Mouse (Mus musculus) forebrain, embryonic 11.5 days (tissue): ENCODE measurements around the gene Tmem43. TPM values are rescaled to one million over a fixed set of nuclear protein-coding genes. Genes with fewer than 3 reads are reported as not detected.

ENCODE experiments used
- ATAC-seq: fragments of 200-750 bp; cut with Nextera tagmentation; replicated peaks from 2 replicates; pipeline ENCODE4 v1.8.0; 2017; ENCODE audit warnings: moderate TSS enrichment; ENCODE audit not compliant: low FRiP score
- DNase-seq: peaks from one replicate; pipeline ENCODE4 v3.0.0-alpha.2; 2017; ENCODE audit warnings: low spot score
- H3K27ac ChIP-seq: fragments of 300-500 bp; sonication (generic); 2 replicates; pipeline ENCODE4 v1.5.1; 2014; ENCODE audit warnings: low read depth, low read length
- H3K27me3 ChIP-seq: fragments of 300-500 bp; sonication (generic); 2 replicates; pipeline ENCODE4 v1.6.1; 2014; ENCODE audit warnings: mild to moderate bottlenecking, low read length, mixed read lengths; ENCODE audit not compliant: control insufficient read depth, insufficient read depth
- H3K36me3 ChIP-seq: fragments of 300-500 bp; sonication (generic); 2 replicates; pipeline ENCODE4 v1.6.1; 2014; ENCODE audit warnings: mild to moderate bottlenecking, low read length, moderate library complexity, mixed read lengths; ENCODE audit not compliant: control insufficient read depth, insufficient read depth
- H3K4me1 ChIP-seq: fragments of 300-500 bp; sonication (generic); replicated peaks from 2 replicates; pipeline ENCODE4 v1.6.1; 2014; ENCODE audit warnings: low read length, mixed read lengths; ENCODE audit not compliant: control insufficient read depth, insufficient read depth
- H3K4me2 ChIP-seq: fragments of 300-500 bp; sonication (generic); 2 replicates; pipeline ENCODE4 v1.6.1; 2014; ENCODE audit warnings: low read depth, mild to moderate bottlenecking, low read length, moderate library complexity, mixed read lengths; ENCODE audit not compliant: severe bottlenecking
- H3K4me3 ChIP-seq: fragments of 300-500 bp; sonication (generic); 2 replicates; pipeline ENCODE4 v1.5.1; 2014; ENCODE audit warnings: low read depth, low read length
- H3K9ac ChIP-seq: fragments of 300-500 bp; sonication (generic); 2 replicates; pipeline ENCODE4 v1.6.1; 2014; ENCODE audit warnings: low read length
- H3K9me3 ChIP-seq: fragments of 300-500 bp; sonication (generic); 2 replicates; pipeline ENCODE4 v1.6.1; 2016; ENCODE audit warnings: low read length, mixed read lengths; ENCODE audit not compliant: control insufficient read depth
- WGBS: fragments of 180-500 bp; shearing (Covaris S2); extraction: QIAGEN DNeasy Blood & Tissue Kit; methylation state at CpG from one replicate; pipeline ENCODE4 v1.1.7; 2014; 5-methylcytosine and 5-hydroxymethylcytosine counted together
- polyA plus RNA-seq: library from polyadenylated mRNA; unstranded; fragments of >200 nt; fragmentation: Nextera tagmentation; extraction: Ambion mirVana; gene quantifications from 2 replicates; pipeline ENCODE4 v1.2.1, GENCODE M21; 2014

Tmem43 gene
- polyA plus RNA-seq, result 71.0 and 76.5 TPM in 2 replicates

GRCm38 (mm10) chr6:91472868-91473804 lies at the start of gene Tmem43, which contains the start of gene Chchd4:
Tmem43 (plus strand) TSS chr6:91473703.
Chchd4 (minus strand) TSS chr6:91473546.
- H3K27me3 ChIP-seq, result no peaks in the 10 kb centered on the region
- under 1% methylated on average over 74 of the region's 74 CpGs for WGBS
- no peaks in the 10 kb centered on the region for H3K9me3 ChIP-seq
- peak; percentile 97 for ATAC-seq
- no peaks in the 10 kb centered on the region; the same call in 1 of the 2 replicates for H3K36me3 ChIP-seq
- DNase-seq, result peak; percentile 97
- H3K4me3 ChIP-seq, result peak within 1 kb of the TSS; percentile 66
- H3K27ac ChIP-seq, result no peak within 1 kb of the TSS
- H3K9ac ChIP-seq, result peak within 1 kb of the TSS; percentile 76
- peaks cover 12% of the 10 kb centered on the region for H3K4me1 ChIP-seq
- H3K4me2 ChIP-seq, result peak within 1 kb of the TSS; percentile 70

- DNase-seq (no peak), ATAC-seq (no peak)
- WGBS, result 65% methylated on average over 4 of the region's 4 CpGs
- Histone ChIP-seq H3K4me1 (no peaks in the 10 kb centered on the region), H3K4me3 (no peak overlapping the region), H3K27ac (no peak overlapping the region), H3K9ac (no peak overlapping the region), H3K4me2 (no peak overlapping the region), H3K27me3 (no peaks in the 10 kb centered on the region; the same call in 1 of the 2 replicates), H3K9me3 (no peaks in the 10 kb centered on the region), H3K36me3 (no peaks in the 10 kb centered on the region)
Measured at GRCm38 (mm10) chr6:91424151-91424550, 49.4 kb upstream of the Tmem43 start.

DNA sequence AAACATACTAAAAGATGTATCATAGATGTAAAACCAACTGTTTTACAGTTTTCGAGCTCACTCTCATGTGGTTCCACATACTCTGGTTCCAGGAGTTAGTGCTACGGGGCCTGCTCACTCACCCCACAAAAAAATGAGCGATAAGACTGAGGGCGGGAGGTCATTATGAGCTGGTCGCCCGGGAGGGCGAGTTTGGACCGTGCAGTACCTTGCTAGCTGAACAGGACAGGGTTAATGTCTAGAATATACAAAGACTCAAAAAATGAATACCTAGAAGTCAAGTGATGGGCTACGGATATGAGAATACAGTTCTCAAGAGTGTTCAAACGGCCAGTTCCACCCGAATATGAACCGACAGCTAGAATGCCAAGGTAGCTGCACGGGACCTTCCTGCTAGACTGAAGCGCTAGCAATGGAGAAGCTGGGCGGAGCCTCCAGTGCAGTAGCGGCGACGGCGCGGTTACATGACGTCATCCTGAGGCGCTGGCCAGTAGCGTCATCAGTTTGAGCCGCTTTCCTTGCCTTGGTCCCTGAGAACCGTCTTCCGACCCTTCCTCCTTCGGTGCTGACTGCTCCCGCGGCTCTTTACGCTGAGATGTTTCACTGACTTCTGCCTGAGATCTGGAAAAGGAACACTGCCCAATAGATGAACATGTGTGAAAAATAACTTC lies 32.9 kb upstream of the Tmem43 start:
- peak overlapping the region; percentile 91 for H3K4me2 ChIP-seq
- H3K9ac ChIP-seq, result peak overlapping the region; percentile 45
- ATAC-seq, result peak; percentile 95
- no peaks in the 10 kb centered on the region for H3K36me3 ChIP-seq
- DNase-seq, result peak; percentile 97
- peak overlapping the region; percentile 57 for H3K4me3 ChIP-seq
- WGBS, result 3% methylated on average over 30 of the region's 30 CpGs
- H3K9me3 ChIP-seq, result no peaks in the 10 kb centered on the region
- H3K27me3 ChIP-seq, result no peaks in the 10 kb centered on the region
- no peak overlapping the region for H3K27ac ChIP-seq
- H3K4me1 ChIP-seq, result no peaks in the 10 kb centered on the region

DNA sequence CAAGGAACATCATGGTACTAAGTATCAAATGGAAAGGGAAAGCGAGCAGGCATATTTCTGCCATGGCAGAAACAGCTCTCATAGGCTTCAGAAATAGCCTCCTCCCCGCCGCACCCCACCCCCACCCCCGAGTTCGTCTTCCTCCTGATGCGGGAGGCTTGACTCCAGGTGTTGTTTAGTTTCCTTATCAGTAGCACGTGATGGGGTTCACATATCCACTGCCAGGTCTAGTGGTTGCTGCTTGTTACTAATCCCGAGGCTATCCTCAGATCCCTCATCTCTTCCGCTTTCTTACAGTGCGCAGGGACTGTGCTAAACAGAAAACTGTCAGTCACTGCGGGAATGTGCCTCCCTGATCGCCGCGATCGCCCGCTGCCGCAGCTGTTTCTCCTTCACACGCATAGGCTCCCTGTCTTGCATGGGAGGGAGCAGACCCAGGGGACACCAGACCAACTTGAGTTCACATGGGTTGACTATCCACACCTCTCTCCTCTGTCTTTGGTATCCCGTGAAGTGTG lies 32.3 kb upstream of the Tmem43 start:
- ATAC-seq (peak; percentile 49), DNase-seq (no peak)
- 5% methylated on average over 19 of the region's 19 CpGs for WGBS
- peak overlapping the region; percentile 45 for H3K9ac ChIP-seq
- no peaks in the 10 kb centered on the region for H3K36me3 ChIP-seq
- peak overlapping the region; percentile 57 for H3K4me3 ChIP-seq
- H3K4me1 ChIP-seq, result no peaks in the 10 kb centered on the region
- H3K4me2 ChIP-seq, result peak overlapping the region; percentile 91
- no peaks in the 10 kb centered on the region for H3K9me3 ChIP-seq
- no peak overlapping the region for H3K27ac ChIP-seq
- H3K27me3 ChIP-seq, result no peaks in the 10 kb centered on the region

DNA sequence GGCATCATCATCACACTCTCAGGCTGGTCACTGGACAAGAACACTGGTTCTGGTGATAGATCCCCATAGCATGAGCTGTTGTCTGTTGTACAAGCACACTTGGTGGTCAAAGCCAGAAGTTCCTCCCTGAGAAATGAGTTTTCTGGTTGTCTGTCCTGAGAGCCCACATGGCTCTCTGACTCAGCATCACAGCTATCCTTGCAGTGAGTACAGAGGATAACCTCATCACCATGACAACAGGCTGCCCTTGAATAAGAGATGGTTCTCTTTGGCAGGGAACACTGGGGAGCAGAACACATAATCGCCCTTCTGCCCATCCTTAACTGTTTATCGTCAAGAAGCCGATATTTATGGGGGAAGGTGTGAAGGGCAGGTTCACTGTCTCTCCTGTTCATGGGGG lies 28.2 kb upstream of the Tmem43 start:
- Histone ChIP-seq H3K4me2 (no peak overlapping the region), H3K27me3 (no peaks in the 10 kb centered on the region), H3K9me3 (no peaks in the 10 kb centered on the region), H3K36me3 (no peaks in the 10 kb centered on the region), H3K4me1 (no peaks in the 10 kb centered on the region), H3K9ac (no peak overlapping the region), H3K27ac (no peak overlapping the region), H3K4me3 (no peak overlapping the region)
- DNase-seq (no peak), ATAC-seq (no peak)
- whole genome bisulfite sequencing, result 77% methylated on average over 3 of the region's 3 CpGs

DNA sequence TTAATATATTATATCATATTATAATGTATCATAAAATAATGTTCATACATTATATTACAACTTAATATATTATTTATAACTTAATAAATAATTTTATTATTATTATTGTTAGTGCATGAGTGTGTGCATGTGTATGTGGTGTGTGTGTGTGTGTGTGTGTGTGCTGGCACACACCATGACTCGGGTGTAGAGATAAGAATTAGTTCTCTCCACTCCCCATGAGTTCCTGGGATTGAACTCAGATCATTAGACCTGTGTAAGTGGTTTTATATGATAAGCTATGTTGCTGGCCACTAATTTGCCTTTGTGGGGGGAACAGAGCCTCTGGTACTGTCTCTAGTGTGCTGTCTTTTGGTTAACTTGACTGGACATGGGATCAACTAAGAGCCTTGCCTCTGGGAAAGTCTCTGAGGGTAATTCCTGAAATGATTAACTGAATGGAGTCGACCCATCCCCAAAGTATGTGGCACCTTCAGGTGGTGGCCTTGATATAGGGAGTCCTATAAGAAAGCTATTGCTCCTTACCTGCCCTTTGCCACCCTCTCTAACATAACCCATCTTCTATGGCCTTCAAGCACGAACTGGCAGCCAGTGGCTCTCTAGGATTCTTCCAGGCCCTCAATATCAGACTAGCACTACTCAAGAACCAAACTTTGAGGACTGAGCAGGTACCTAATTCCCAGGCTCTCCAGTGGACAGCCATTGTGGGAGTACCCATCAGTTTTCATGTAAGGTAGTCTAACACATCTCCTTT lies 23.9 kb upstream of the Tmem43 start:
- H3K4me3 ChIP-seq, result no peak overlapping the region
- WGBS, result 57% methylated on average over 3 of the region's 3 CpGs
- H3K27ac ChIP-seq, result no peak overlapping the region
- no peak overlapping the region for H3K4me2 ChIP-seq
- H3K36me3 ChIP-seq, result no peaks in the 10 kb centered on the region
- no peak overlapping the region for H3K9ac ChIP-seq
- ATAC-seq (no peak), DNase-seq (no peak)
- no peaks in the 10 kb centered on the region for H3K4me1 ChIP-seq
- no peaks in the 10 kb centered on the region for H3K27me3 ChIP-seq
- H3K9me3 ChIP-seq, result no peaks in the 10 kb centered on the region

- no peak overlapping the region for H3K4me2 ChIP-seq
- H3K4me1 ChIP-seq, result no peaks in the 10 kb centered on the region
- no peak overlapping the region for H3K4me3 ChIP-seq
- H3K9ac ChIP-seq, result no peak overlapping the region
- no peaks in the 10 kb centered on the region for H3K36me3 ChIP-seq
- ATAC-seq (no peak), DNase-seq (no peak)
- 74% methylated on average over 1 of the region's 1 CpGs for WGBS
- H3K27me3 ChIP-seq, result no peaks in the 10 kb centered on the region
- H3K9me3 ChIP-seq, result no peaks in the 10 kb centered on the region
- H3K27ac ChIP-seq, result no peak overlapping the region
Measured at GRCm38 (mm10) chr6:91452056-91452455, 21.4 kb upstream of the Tmem43 start.

DNA sequence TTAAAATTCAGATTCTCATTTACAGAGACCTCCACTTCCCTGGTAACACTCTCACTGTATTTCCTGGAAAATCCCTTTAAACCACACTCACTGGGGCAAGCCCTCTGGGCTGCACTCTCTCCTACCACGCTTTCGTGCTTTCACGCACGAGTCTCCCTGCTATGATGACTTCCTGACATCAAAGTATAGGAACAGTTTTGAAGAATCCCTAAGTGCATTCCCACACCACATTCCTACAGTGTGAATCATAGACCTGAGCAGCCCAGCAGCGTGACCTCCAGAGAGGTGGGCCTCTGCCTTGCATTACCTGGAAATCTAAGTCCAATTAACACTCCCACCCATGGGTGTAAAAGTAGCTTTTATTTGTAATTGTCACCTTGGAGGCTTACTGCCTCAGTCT lies 19.0 kb upstream of the Tmem43 start:
- no peak overlapping the region for H3K4me2 ChIP-seq
- no peak overlapping the region for H3K9ac ChIP-seq
- no peaks in the 10 kb centered on the region for H3K27me3 ChIP-seq
- 72% methylated on average over 5 of the region's 5 CpGs for WGBS
- no peak overlapping the region for H3K4me3 ChIP-seq
- no peak for DNase-seq
- no peaks in the 10 kb centered on the region for H3K9me3 ChIP-seq
- H3K4me1 ChIP-seq, result no peaks in the 10 kb centered on the region
- H3K27ac ChIP-seq, result no peak overlapping the region
- H3K36me3 ChIP-seq, result no peaks in the 10 kb centered on the region
- ATAC-seq, result no peak
